6 mouse cellular contexts compared by ENCODE assay signal in genomic region chr16:77889348-77889747, GRCm38 (mm10).
"Had no signal": no experiment of that assay in that cellular context is flagged by ENCODE, and none has a peak within 500 bp of the region (broad histone marks: within the 10 kb centered on the region; RNA-seq: fewer than 3 reads in every experiment).

No protein-coding gene starts in this region.

- DNase-seq: kidney, postnatal 25 days; layer of hippocampus, postnatal 36 days; lung, embryonic 14.5 days; lung, postnatal 14 days; thymus, adult 2 months; thymus, postnatal 25 days had no signal
